Mouse (Mus musculus) small intestine, adult 2 months (tissue): ENCODE data around the gene Jun.

ENCODE experiments used
- CTCF ChIP-seq: fragments of 200-500 bp; IDR thresholded peaks from 2 replicates; pipeline ENCODE4 v1.5.1; 2012; ENCODE audit warnings: low read depth, mild to moderate bottlenecking, control low read depth, inconsistent platforms, low read length, moderate library complexity, mixed read lengths; ENCODE audit not compliant: insufficient replicate concordance, insufficient read length; ENCODE audit errors: extremely low read depth
- POLR2A ChIP-seq: fragments of 200-500 bp; IDR thresholded peaks from 2 replicates; pipeline ENCODE4 v1.6.1; 2012; ENCODE audit warnings: low read depth, mild to moderate bottlenecking, control low read depth, inconsistent platforms, low read length, moderate library complexity

- TF ChIP-seq CTCF (no peak), POLR2A (no peak)
Measured at GRCm38 (mm10) chr4:95018221-95018620, 33.8 kb downstream of the Jun start.
